Mouse (Mus musculus) embryonic fibroblast, embryonic 13.5 days (primary cell): Measurements from ENCODE around the gene Sel1l3. TPM values are rescaled to one million over a fixed set of nuclear protein-coding genes. Genes with fewer than 3 reads are reported as not detected.

ENCODE experiments used
- H3K27ac ChIP-seq: 2 replicates; pipeline ENCODE4 v1.5.1; 2012; ENCODE audit warnings: low read length, control low read depth, inconsistent platforms; ENCODE audit not compliant: insufficient read depth
- H3K4me1 ChIP-seq: 2 replicates; pipeline ENCODE4 v1.6.1; 2011; ENCODE audit warnings: low read length; ENCODE audit not compliant: control insufficient read depth, insufficient read depth
- H3K4me3 ChIP-seq: 2 replicates; pipeline ENCODE4 v1.5.1; 2011; ENCODE audit warnings: mild to moderate bottlenecking, control low read depth, low read length; ENCODE audit not compliant: insufficient read depth
- CTCF ChIP-seq: IDR thresholded peaks from 2 replicates; pipeline ENCODE4 v1.5.1; 2011; ENCODE audit warnings: mild to moderate bottlenecking, control low read depth, low read length, moderate library complexity, borderline replicate concordance; ENCODE audit not compliant: insufficient read depth
- POLR2A ChIP-seq: IDR thresholded peaks from 2 replicates; pipeline ENCODE4 v1.6.1; 2011; ENCODE audit warnings: low read depth, mild to moderate bottlenecking, control low read depth, low read length, moderate library complexity
- polyA plus RNA-seq: library from polyadenylated mRNA; stranded (reverse); fragments of >200 nt; gene quantifications from 2 replicates; pipeline ENCODE4 v1.2.4, GENCODE M21; 2011; ENCODE audit warnings: low read depth; ENCODE audit not compliant: missing spikeins, insufficient read length

The Sel1l3 gene
- polyA plus RNA-seq, 1 experiment: 0.32 TPM

DNA sequence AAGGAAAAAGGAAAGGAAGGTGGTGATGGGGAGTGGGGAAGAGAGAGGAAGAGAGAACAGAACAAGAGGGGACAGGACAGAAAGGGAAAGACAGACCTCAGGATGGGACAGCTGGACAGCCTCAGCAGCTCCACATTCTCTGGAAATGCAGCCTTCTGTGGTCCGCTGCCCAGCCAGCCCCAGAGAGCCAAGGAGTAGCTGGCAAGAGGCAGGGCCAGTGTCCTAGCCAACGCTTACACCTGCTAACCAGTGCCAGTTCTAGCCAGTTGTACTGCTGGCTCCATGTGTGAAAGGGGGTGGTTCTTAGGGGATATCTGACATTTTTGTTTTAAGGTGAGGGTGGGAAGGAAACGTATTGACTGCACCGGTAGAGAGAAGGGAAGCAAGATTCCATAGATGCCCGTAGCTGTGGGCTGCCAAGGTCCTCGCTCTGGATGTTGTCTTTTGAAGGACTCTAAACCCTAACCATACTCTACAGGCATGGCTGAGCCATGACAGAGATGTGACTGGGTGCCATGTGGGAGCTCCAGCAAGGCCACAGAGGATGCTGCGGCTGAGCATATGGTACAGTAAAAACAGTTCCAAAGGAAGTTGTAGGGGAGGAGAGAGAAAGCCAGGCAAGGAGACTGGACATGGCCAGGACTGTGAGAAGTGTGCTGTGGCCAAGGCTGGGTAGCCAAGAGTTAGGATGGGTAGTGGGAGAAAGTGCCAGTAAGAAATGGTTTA is 64.6 kb downstream of the Sel1l3 start:
- TF ChIP-seq POLR2A (no peak), CTCF (no peak)
- H3K4me3 ChIP-seq: no peak overlapping the region
- H3K4me1 ChIP-seq: no peaks in the 10 kb centered on the region
- no peak overlapping the region for H3K27ac ChIP-seq

DNA sequence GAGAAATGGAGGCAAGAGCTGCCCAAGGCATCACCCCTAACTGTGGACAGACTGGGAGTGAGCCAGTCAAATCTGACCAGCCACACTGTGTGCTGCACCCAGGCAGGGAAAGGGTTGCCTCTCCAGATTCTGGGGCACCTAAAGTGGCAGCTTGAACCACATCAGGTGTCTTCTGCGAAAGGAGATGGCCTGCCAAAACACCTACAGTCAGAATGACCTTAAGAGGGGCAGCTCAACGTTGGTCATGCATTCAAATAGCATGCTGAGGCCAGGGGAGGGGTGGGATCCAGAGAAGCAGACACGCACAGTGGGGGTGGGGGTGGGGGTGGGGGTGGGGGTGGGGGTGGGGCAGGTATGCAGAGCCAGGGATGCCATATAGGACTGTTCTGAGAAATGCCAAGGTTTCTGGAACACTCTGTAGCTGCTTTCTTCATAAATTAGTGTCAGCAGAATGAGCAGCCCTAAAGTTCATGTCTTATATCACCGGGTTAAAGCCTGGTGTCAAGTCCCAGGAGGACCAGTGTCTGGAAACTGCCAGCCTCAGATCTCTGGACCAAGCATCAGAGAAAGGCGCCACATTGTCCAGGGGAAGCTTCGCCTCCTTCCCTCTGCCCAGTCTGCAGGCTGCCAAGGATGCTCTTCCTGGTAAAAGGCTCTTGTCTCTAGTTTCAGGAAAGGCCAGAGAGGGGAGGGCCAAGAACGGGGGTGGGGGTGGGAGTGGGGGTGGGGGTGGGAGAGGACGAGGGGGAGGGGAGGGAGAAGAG is 65.4 kb downstream of the Sel1l3 start:
- Histone ChIP-seq H3K27ac (no peak overlapping the region), H3K4me3 (no peak overlapping the region), H3K4me1 (no peaks in the 10 kb centered on the region)
- TF ChIP-seq POLR2A (no peak), CTCF (no peak)

DNA sequence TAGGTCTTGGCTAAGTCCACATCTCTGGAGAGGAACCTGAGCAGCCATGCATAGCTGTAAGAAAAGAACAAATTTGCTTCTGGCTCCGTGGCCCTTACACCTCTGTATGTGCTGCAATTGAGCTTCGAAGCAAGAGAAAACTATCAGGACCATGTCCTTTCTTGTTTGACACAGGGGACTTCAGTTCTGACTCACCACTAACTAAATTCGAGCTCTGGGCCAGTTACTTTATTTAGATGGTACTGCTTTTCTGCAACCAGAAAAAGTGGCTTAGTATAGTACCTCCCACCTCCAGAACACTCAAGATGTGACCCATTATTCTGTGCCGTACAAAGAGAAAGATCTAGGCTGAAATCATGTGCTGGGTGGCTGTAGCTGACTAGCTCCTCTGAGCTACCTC is 66.3 kb downstream of the Sel1l3 start:
- Histone ChIP-seq H3K4me1 (no peaks in the 10 kb centered on the region), H3K27ac (no peak overlapping the region), H3K4me3 (no peak overlapping the region)
- TF ChIP-seq POLR2A (no peak), CTCF (no peak)

DNA sequence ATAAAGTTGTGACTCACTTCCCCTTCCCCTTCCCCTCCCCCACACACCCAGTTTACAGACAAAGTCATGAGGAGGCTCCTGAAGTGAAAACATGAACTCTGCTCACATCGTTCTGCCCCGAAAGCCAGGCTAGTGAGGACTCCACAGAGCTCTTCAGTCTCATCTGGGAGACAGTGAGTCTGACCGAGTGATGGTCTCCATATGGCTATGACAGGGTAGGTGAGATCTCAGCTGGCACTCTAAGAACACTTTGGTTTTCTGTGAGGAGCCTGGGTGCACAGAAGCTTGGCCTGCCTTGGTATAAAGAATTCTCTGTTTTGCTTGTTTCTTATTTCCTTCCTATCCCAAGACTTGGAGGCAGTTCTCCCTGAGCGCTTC is 67.1 kb downstream of the Sel1l3 start:
- H3K27ac ChIP-seq: no peak overlapping the region
- H3K4me1 ChIP-seq: no peaks in the 10 kb centered on the region
- TF ChIP-seq POLR2A (no peak), CTCF (no peak)
- no peak overlapping the region for H3K4me3 ChIP-seq

DNA sequence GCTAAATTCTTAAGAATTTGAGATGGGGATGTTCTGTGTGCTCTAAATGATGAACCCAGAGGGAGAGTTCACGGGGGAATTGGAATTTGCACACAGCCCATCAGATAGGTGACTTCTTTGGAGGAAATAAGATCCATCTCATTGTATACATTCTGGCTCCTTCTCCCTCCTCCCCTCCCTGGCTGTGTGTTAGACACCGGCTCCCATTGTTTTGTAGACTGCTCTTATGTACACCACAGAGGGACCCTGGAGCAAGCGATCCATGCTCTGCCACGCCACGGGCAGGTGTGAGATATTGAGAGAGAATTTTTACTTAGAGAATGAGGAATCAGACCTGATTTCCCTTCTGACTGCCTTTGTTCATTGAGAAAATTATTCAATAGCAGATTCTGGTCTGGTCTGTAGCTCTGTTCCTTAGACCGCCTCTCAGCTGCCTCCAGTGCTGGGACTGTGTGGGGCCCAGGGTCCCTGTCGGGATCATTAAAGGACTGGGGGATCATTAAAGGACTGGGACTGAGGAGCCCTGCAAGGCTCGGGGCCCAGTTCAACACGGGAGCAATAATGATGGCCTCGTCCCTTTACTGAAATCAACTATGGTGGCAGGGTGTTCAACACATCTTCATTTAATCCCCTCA is 67.6 kb downstream of the Sel1l3 start:
- H3K4me1 ChIP-seq: no peaks in the 10 kb centered on the region
- TF ChIP-seq CTCF (no peak), POLR2A (no peak)
- no peak overlapping the region for H3K27ac ChIP-seq
- no peak overlapping the region for H3K4me3 ChIP-seq

DNA sequence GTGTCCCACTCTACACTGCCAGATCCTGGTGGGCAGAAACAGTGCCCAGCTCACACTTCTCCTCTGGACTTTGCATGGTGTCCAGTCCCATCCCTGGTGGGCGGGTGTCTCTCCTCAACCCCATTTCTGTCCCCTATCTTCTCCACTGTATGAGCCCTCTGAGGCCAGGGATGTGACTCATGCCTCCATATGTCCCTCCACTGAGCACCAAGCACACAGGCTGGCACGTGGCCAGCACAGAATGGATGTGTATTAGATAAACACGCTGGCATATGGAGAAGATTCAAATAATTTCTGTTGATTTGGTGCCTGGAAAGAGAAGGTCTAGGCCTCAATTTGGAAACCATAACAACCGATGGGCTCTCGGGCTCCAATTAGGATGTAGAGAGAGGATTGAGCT is 71.1 kb downstream of the Sel1l3 start:
- no peaks in the 10 kb centered on the region for H3K4me1 ChIP-seq
- H3K4me3 ChIP-seq: no peak overlapping the region
- H3K27ac ChIP-seq: no peak overlapping the region
- no peak for TF ChIP-seq CTCF
- no peak for TF ChIP-seq POLR2A

DNA sequence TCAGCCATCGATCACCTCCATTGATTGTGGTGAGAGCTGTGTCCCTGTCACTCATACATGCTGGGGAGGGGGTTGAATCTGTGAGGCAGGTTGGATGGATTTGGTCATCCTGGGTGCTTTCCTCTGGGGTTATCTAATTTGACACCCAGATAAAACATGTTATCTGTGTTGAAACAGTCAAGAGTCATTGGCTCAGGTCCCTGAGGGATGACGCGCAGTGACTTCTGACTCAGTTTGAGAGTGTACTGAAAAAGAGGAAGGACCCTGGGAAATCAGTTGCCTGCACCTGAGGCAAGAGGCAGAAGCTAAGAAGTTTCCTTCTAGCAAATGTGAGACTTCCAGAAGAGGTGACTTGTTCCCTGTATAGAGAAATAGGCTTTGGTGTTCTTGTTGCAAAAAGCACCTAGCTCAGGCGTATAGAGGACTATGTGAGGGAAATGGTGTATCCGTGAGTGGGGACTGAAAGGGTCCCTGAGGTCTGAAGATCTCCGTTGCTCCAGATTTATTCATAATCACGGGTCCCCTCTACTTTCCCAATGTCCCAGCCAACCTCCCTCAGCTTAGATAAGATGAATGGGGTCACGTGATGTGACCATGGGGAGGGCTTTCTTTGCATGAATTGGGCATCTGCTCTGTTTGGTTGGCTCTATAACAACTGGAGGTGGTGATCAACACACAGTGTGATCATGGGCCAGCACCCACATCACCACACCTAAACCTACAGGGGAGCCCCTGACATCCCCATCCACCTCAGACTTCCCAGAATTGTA is 73.4 kb downstream of the Sel1l3 start:
- H3K4me3 ChIP-seq: no peak overlapping the region
- H3K27ac ChIP-seq: no peak overlapping the region
- no peaks in the 10 kb centered on the region for H3K4me1 ChIP-seq
- no peak for TF ChIP-seq POLR2A
- no peak for TF ChIP-seq CTCF

DNA sequence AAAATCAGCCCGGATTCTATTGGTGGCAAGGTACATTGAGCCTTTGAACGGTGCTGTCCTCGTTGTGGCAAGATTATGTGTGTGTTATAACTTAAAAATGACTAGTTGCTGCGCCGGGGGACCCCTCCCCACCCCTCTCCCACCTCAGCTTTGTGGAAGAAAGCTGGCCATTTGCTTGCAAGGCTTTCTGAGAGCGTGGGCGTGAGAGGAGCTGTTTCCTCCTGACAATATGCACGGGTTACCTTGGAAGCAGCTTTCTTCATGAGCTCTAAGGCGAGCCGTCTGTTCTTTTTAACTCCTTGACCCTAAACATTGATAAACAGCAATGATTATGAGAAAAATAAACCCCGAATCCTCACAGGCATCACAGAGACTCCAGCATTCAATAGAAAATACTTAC is 74.2 kb downstream of the Sel1l3 start:
- no peak overlapping the region for H3K4me3 ChIP-seq
- TF ChIP-seq POLR2A (no peak), CTCF (no peak)
- H3K4me1 ChIP-seq: no peaks in the 10 kb centered on the region
- no peak overlapping the region for H3K27ac ChIP-seq

DNA sequence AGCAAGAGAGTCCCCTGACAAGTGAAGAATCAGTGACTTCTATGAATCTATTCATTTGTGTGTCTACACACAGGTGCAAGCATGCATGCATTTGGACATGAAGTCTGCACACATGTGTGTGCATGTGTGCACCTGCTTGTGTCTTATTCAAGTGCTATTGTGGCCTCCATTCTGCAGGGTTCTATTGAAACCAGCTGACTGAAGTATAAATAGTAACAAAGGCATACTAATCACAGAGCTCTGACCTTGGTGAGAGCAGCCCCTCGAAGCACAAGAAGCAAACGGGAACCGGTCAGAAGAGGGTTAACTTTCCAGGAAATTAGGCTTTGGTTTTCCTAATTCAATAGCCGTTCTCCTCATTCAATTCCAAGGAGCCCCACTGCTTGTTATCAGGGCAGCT is 74.6 kb downstream of the Sel1l3 start:
- Histone ChIP-seq H3K4me1 (no peaks in the 10 kb centered on the region), H3K4me3 (no peak overlapping the region), H3K27ac (no peak overlapping the region)
- TF ChIP-seq POLR2A (no peak), CTCF (no peak)

DNA sequence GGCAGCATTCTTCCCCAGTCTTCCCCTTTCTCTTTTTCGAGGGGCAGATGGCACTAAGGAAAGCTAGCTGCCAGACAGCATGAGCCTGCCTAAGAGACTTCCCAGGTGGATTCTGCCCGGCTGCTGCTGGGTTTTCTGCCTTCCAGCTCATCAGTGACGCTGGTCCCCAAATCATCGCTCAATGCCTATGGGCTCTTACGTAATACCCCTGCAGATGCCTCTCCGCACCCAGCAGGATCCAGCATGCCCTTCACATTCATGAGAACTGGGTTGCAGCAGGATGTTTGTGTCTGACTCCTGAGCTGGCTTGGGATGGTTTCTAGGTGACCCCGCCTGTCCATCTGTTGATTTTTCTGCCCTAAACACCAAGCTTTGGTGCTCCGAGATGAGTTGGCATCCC is 75.7 kb downstream of the Sel1l3 start:
- H3K4me1 ChIP-seq: no peaks in the 10 kb centered on the region
- TF ChIP-seq POLR2A: no peak
- no peak for TF ChIP-seq CTCF
- no peak overlapping the region for H3K27ac ChIP-seq
- no peak overlapping the region for H3K4me3 ChIP-seq
